Mouse (Mus musculus) G1E (cell line): Measurements from ENCODE around the gene Chmp3. TPM values are rescaled to one million over a fixed set of nuclear protein-coding genes. Genes with fewer than 3 reads are reported as not detected.

ENCODE experiments used
- ATAC-seq: 2 replicates; pipeline ENCODE4 v1.8.0; 2016; ENCODE audit warnings: mild to moderate bottlenecking; ENCODE audit not compliant: insufficient number of reproducible peaks, poor library complexity, low FRiP score, severe bottlenecking; ENCODE audit errors: extremely low read depth
- DNase-seq: peaks from one replicate; pipeline ENCODE4 v3.0.0; 2012; ENCODE audit warnings: low spot score
- H3K27me3 ChIP-seq: 2 replicates; pipeline ENCODE4 v1.6.1; 2012; ENCODE audit warnings: mild to moderate bottlenecking, low read length, inconsistent platforms; ENCODE audit not compliant: insufficient read depth
- H3K36me3 ChIP-seq: replicated peaks from 2 replicates; pipeline ENCODE3; 2012; ENCODE audit warnings: mild to moderate bottlenecking, inconsistent platforms
- H3K4me1 ChIP-seq: 2 replicates; pipeline ENCODE4 v1.6.1; 2012; ENCODE audit warnings: low read depth, low read length, inconsistent platforms, mixed read lengths; ENCODE audit not compliant: insufficient read depth
- H3K4me3 ChIP-seq: 2 replicates; pipeline ENCODE4 v1.5.1; 2012; ENCODE audit warnings: low read depth, mild to moderate bottlenecking, inconsistent platforms, low read length, moderate library complexity, mixed read lengths
- H3K9me3 ChIP-seq: replicated peaks from 2 replicates; pipeline ENCODE4 v1.6.1; 2012; ENCODE audit warnings: inconsistent platforms
- CTCF ChIP-seq: IDR thresholded peaks from 2 replicates; pipeline ENCODE4 v1.5.1; 2012; ENCODE audit warnings: low read depth, low read length, inconsistent platforms, mixed read lengths
- GATA1 ChIP-seq: IDR thresholded peaks from 2 replicates; pipeline ENCODE4 v1.6.1; 2012; ENCODE audit warnings: borderline replicate concordance, low read length, inconsistent platforms, mixed read lengths
- GATA2 ChIP-seq: IDR thresholded peaks from 2 replicates; pipeline ENCODE4 v1.6.1; 2012; ENCODE audit warnings: low read depth, low read length, inconsistent platforms, borderline replicate concordance
- POLR2AphosphoS5 ChIP-seq: IDR thresholded peaks from 2 replicates; pipeline ENCODE4 v1.6.1; 2012; ENCODE audit warnings: low read depth, low read length, inconsistent platforms; ENCODE audit not compliant: insufficient replicate concordance
- TAL1 ChIP-seq: conservative IDR thresholded peaks from 2 replicates; pipeline ENCODE4 v1.6.1; 2012; ENCODE audit warnings: low read depth, low read length, inconsistent platforms, mixed read lengths
- polyA plus RNA-seq: library from polyadenylated mRNA; stranded (reverse); fragments of >175 nt; gene quantifications from 2 replicates; pipeline ENCODE4 v1.2.3, GENCODE M21; 2012
- total RNA-seq, 2 experiments: library from RNA; stranded (forward) in 1 of 2; stranded (reverse) in 1 of 2; fragments of 200-1000 nt in 1 of 2; fragments of >200 nt in 1 of 2; fragmentation: Nextera tagmentation in 1 of 2; gene quantifications; 2 replicates each; pipeline ENCODE4 v1.2.3; 2014 to 2017

Gene Chmp3
- total and polyA plus RNA-seq, 3 experiments, result 25.6 to 101 (median 27.7) TPM

DNA sequence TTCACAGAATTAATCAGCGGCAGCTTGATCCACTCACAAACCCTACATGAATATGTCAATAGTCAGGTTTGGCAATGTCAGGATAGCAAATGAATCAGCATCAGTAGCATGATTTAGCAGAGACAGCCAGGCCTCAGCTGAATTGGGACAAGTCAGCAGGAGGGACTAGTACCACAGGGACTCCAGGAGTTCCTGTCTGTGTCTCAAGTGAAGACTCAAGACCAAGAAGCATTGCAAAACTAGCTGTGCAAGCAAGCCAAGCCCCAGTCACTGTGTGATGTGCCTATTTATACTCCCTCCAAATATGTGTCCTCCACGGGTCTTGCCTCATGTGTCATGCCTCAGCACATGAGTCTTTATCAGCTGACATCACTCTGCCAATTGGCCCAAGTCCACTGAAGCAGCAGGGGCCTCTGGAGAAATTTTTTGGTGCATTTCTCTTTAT, 11.9 kb downstream of the Chmp3 start:
- DNase-seq (no peak), ATAC-seq (no peak; the same call in 1 of the 2 replicates)
- Histone ChIP-seq H3K27me3 (no peaks in the 10 kb centered on the region), H3K36me3 (peaks cover 33% of the 10 kb centered on the region), H3K9me3 (no peaks in the 10 kb centered on the region), H3K4me3 (no peak overlapping the region), H3K4me1 (peaks cover 5% of the 10 kb centered on the region)
- no peak for TF ChIP-seq POLR2AphosphoS5
- TF ChIP-seq GATA2, result no peak
- no peak for TF ChIP-seq GATA1
- no peak for TF ChIP-seq CTCF
- no peak for TF ChIP-seq TAL1

GRCm38 (mm10) chr6:71556826-71557225, 13.2 kb downstream of the Chmp3 start:
- no peak for TF ChIP-seq POLR2AphosphoS5
- TF ChIP-seq TAL1, result no peak
- TF ChIP-seq CTCF, result no peak
- TF ChIP-seq GATA1, result no peak
- no peak for TF ChIP-seq GATA2
- Histone ChIP-seq H3K9me3 (no peaks in the 10 kb centered on the region), H3K27me3 (no peaks in the 10 kb centered on the region), H3K36me3 (peaks cover 43% of the 10 kb centered on the region), H3K4me1 (peaks cover 5% of the 10 kb centered on the region), H3K4me3 (no peak overlapping the region)
- DNase-seq, result no peak
- ATAC-seq, result no peak

- TF ChIP-seq GATA2, result no peak
- no peak for TF ChIP-seq POLR2AphosphoS5
- TF ChIP-seq TAL1, result no peak
- TF ChIP-seq CTCF, result no peak
- no peak for TF ChIP-seq GATA1
- no peak for ATAC-seq
- Histone ChIP-seq H3K27me3 (no peaks in the 10 kb centered on the region), H3K4me1 (no peaks in the 10 kb centered on the region), H3K9me3 (no peaks in the 10 kb centered on the region), H3K4me3 (no peak overlapping the region), H3K36me3 (peaks cover 67% of the 10 kb centered on the region)
- no peak for DNase-seq
These were observed 25.0 kb downstream of the Chmp3 start for GRCm38 (mm10) chr6:71568616-71569015.

GRCm38 (mm10) chr6:71569025-71569424, 25.4 kb downstream of the Chmp3 start:
- Histone ChIP-seq H3K9me3 (no peaks in the 10 kb centered on the region), H3K4me1 (no peaks in the 10 kb centered on the region), H3K4me3 (no peak overlapping the region), H3K36me3 (peaks cover 71% of the 10 kb centered on the region), H3K27me3 (no peaks in the 10 kb centered on the region)
- ATAC-seq (no peak), DNase-seq (no peak)
- TF ChIP-seq GATA2, result no peak
- no peak for TF ChIP-seq GATA1
- no peak for TF ChIP-seq CTCF
- TF ChIP-seq TAL1, result no peak
- no peak for TF ChIP-seq POLR2AphosphoS5

GRCm38 (mm10) chr6:71575359-71575758, 31.8 kb downstream of the Chmp3 start:
- H3K36me3 ChIP-seq, result peaks cover 86% of the 10 kb centered on the region
- no peaks in the 10 kb centered on the region for H3K27me3 ChIP-seq
- TF ChIP-seq GATA1, result no peak
- TF ChIP-seq POLR2AphosphoS5, result no peak
- no peak for TF ChIP-seq TAL1
- no peak for TF ChIP-seq GATA2
- TF ChIP-seq CTCF, result no peak
- DNase-seq, result no peak
- no peaks in the 10 kb centered on the region for H3K4me1 ChIP-seq
- no peak for ATAC-seq
- no peaks in the 10 kb centered on the region for H3K9me3 ChIP-seq
- no peak overlapping the region for H3K4me3 ChIP-seq

DNA sequence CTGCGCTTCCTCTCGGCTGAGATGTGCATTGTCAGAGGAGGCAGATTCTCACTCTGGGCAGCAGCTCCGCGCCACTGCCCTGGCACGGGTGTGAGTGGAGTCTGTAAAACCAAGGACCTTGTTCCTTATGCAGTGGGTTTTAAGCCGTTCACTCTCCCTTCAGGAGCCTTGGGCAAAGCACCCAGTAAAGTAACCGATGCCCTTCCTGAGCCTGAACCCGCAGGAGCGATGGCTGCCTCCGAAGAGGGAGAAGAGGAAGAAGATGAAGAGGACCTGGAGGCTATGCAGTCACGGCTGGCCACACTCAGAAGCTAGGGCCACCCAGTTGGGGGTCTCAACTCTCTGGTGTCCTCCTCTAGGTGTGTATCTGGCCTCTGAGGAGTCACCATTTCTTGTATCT, 35.9 kb downstream of the Chmp3 start:
- TF ChIP-seq GATA1 (no peak), TAL1 (no peak), CTCF (no peak), GATA2 (no peak), POLR2AphosphoS5 (no peak)
- H3K27me3 ChIP-seq, result no peaks in the 10 kb centered on the region
- DNase-seq, result no peak
- no peak for ATAC-seq
- H3K36me3 ChIP-seq, result peaks cover 84% of the 10 kb centered on the region
- no peaks in the 10 kb centered on the region for H3K4me1 ChIP-seq
- no peaks in the 10 kb centered on the region for H3K9me3 ChIP-seq
- no peak overlapping the region for H3K4me3 ChIP-seq

- peaks cover 82% of the 10 kb centered on the region for H3K36me3 ChIP-seq
- no peak overlapping the region for H3K4me3 ChIP-seq
- H3K27me3 ChIP-seq, result no peaks in the 10 kb centered on the region
- ATAC-seq (no peak), DNase-seq (no peak)
- no peaks in the 10 kb centered on the region for H3K9me3 ChIP-seq
- no peak for TF ChIP-seq TAL1
- TF ChIP-seq GATA1, result no peak
- TF ChIP-seq POLR2AphosphoS5, result no peak
- peaks cover 3% of the 10 kb centered on the region; the same call in 1 of the 2 replicates for H3K4me1 ChIP-seq
These were observed 39.6 kb downstream of the Chmp3 start for GRCm38 (mm10) chr6:71583198-71583597.
